Mouse (Mus musculus) heart, embryonic 16.5 days (tissue): Measurements from ENCODE around the gene Gucy2g. TPM values are rescaled to one million over a fixed set of nuclear protein-coding genes. Genes with fewer than 3 reads are reported as not detected.

Experiments
- ATAC-seq: fragments of 200-750 bp; cut with Nextera tagmentation; replicated peaks from 2 replicates; pipeline ENCODE4 v1.8.0; 2017; ENCODE audit warnings: moderate number of reproducible peaks; ENCODE audit not compliant: insufficient read depth, low FRiP score; ENCODE audit errors: extremely low read depth
- H3K27ac ChIP-seq: fragments of 300-500 bp; sonication (generic); 2 replicates; pipeline ENCODE4 v1.5.1; 2014; ENCODE audit warnings: mild to moderate bottlenecking, low read length, control low read depth, moderate library complexity
- H3K27me3 ChIP-seq: fragments of 300-500 bp; sonication (generic); 2 replicates; pipeline ENCODE4 v1.6.1; 2014; ENCODE audit warnings: low read length, mixed read lengths; ENCODE audit not compliant: control insufficient read depth, insufficient read depth
- H3K36me3 ChIP-seq: fragments of 300-500 bp; sonication (generic); 2 replicates; pipeline ENCODE4 v1.6.1; 2014; ENCODE audit not compliant: control insufficient read depth, insufficient read depth
- H3K4me1 ChIP-seq: fragments of 300-500 bp; sonication (generic); 2 replicates; pipeline ENCODE4 v1.6.1; 2014; ENCODE audit warnings: low read length, mixed read lengths; ENCODE audit not compliant: control insufficient read depth, insufficient read depth
- H3K4me2 ChIP-seq: fragments of 300-500 bp; sonication (generic); 2 replicates; pipeline ENCODE4 v1.6.1; 2014; ENCODE audit warnings: low read depth, mild to moderate bottlenecking, control low read depth, low read length
- H3K4me3 ChIP-seq: fragments of 300-500 bp; sonication (generic); 2 replicates; pipeline ENCODE4 v1.5.1; 2014; ENCODE audit warnings: mild to moderate bottlenecking, control low read depth, low read length
- H3K9ac ChIP-seq: fragments of 300-500 bp; sonication (generic); 2 replicates; pipeline ENCODE4 v1.6.1; 2014; ENCODE audit warnings: low read length, control low read depth
- H3K9me3 ChIP-seq: fragments of 300-500 bp; sonication (generic); replicated peaks from 2 replicates; pipeline ENCODE4 v1.6.1; 2016; ENCODE audit warnings: low read length; ENCODE audit not compliant: control insufficient read depth
- WGBS: fragments of 180-500 bp; shearing (Covaris S2); extraction: QIAGEN DNeasy Blood & Tissue Kit; methylation state at CpG from one replicate; pipeline ENCODE4 v1.1.7; 2014; 5-methylcytosine and 5-hydroxymethylcytosine counted together
- polyA plus RNA-seq: library from polyadenylated mRNA; unstranded; fragments of >200 nt; fragmentation: Nextera tagmentation; extraction: Ambion mirVana; gene quantifications from 2 replicates; pipeline ENCODE4 v1.2.1, GENCODE M21; 2015

Gucy2g gene
- polyA plus RNA-seq, 1 experiment from 2014 or later = not detected

DNA sequence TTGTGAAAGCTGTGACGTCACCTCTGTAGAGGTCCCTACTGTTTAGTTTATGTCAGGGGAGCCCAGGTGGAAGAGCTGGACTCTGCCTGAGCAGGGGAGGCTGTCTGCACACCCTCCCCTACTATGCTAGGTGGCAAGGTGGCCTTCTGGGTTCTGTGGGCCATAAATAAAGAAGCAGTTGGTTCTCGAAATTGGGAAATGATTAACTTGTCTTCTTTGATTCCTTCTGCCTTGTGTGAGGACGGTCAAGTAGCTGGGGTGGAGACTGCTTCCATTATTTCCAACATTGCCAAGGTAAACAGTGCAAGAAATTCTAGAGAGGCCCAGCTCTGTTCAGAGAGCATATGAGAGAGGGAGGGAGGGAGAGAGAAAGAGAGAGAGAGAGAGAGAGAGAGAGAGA is 27.1 kb upstream of the Gucy2g start:
- no peak overlapping the region for H3K9ac ChIP-seq
- H3K4me2 ChIP-seq = no peak overlapping the region
- peaks cover 6% of the 10 kb centered on the region for H3K4me1 ChIP-seq
- peaks cover 13% of the 10 kb centered on the region; the same call in 1 of the 2 replicates for H3K36me3 ChIP-seq
- H3K9me3 ChIP-seq = no peaks in the 10 kb centered on the region
- no peaks in the 10 kb centered on the region for H3K27me3 ChIP-seq
- 63% methylated on average over 3 of the region's 3 CpGs for WGBS
- no peak for ATAC-seq
- no peak overlapping the region for H3K27ac ChIP-seq
- H3K4me3 ChIP-seq = no peak overlapping the region

DNA sequence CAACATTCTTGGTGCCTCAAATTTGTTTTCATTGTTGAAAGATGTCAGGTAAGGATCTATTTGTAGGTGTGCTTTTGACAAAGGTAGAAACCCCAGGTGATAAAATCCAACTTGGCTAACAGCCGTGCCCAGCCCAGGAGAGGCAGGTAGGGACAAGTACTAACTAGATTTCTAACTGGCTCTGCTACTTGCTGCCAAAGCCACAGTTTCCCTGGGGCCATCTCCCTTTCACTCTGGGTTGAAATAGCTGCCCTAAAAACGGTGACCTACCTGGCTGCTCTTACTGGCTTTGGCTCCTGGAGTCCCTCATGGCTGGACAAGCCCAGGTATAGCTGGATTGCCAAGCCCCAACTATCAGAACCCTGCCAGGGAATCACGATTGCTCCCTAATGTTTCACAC is 25.8 kb upstream of the Gucy2g start:
- peaks cover 6% of the 10 kb centered on the region for H3K4me1 ChIP-seq
- H3K4me3 ChIP-seq = no peak overlapping the region
- H3K27me3 ChIP-seq = no peaks in the 10 kb centered on the region
- peaks cover 10% of the 10 kb centered on the region; the same call in 1 of the 2 replicates for H3K36me3 ChIP-seq
- no peak overlapping the region for H3K9ac ChIP-seq
- no peak overlapping the region for H3K4me2 ChIP-seq
- H3K27ac ChIP-seq = no peak overlapping the region
- WGBS = 82% methylated on average over 3 of the region's 3 CpGs
- no peak for ATAC-seq
- no peaks in the 10 kb centered on the region for H3K9me3 ChIP-seq

DNA sequence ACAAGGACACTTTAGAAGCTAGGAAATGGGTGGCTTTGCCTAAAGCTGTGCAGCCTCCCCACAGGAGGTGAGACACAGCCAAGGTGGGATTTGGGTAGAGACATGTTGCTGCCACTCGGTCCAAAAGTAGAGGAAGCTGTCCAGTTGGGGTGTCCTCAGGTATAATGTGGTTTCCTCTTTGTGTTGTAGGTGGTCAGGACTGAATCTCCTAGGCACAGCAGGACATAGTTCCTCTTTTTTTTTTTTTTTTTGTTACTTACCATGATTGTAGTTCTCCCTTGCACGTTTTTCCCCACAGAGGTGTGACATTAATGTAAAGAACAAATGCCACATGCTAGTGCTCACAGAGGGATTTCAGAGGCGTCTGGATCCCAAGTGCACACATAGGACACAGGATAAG is 24.2 kb upstream of the Gucy2g start:
- Histone ChIP-seq H3K9ac (no peak overlapping the region), H3K27ac (no peak overlapping the region), H3K4me3 (no peak overlapping the region), H3K36me3 (peaks cover 5% of the 10 kb centered on the region; the same call in 1 of the 2 replicates), H3K27me3 (no peaks in the 10 kb centered on the region), H3K9me3 (no peaks in the 10 kb centered on the region), H3K4me2 (no peak overlapping the region), H3K4me1 (0 out of 2 replicates have a peak, but pooled peaks cover 2% of the 10 kb centered on the region)
- ATAC-seq = no peak
- 65% methylated on average over 3 of the region's 3 CpGs for WGBS

DNA sequence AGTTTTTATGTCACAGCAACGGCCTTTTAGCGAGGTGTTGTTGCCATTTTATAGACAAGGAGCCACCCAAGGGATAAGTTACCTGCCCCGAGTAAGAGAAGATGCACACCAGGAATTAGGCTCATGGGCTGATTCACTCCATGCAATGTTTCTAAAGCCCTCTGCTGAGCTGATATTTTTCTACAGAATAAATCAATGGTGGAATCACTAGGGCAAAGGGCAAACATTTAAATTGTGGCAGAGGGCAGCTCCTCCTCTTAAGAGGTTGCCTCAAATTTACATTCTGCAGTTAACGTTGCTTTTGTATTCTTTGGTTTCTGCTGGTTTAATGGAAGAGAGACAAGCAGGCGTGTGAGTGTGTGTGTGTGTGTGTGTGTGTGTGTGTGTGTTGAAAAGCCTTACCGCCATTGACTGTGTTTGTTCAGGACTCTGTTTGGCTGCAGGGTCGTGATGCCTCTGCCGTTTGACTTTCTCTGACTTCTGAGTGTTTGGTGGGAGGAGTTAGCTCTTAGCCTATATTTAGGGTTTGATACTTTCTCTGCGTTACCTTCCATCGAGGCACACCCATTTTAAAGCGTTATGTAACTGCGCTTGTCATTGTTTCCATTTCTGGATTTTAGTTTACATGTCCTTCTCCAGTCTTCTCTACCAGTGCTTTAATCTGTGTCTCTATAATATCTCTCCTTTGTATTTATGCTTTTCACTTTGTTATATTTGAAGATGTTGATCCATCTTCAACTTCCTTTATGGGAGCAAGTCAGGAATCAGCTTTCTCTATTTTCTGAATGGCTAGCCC is 19.6 kb upstream of the Gucy2g start:
- WGBS = 56% methylated on average over 12 of the region's 12 CpGs
- Histone ChIP-seq H3K9me3 (no peaks in the 10 kb centered on the region), H3K27ac (no peak overlapping the region), H3K36me3 (no peaks in the 10 kb centered on the region), H3K4me1 (no peaks in the 10 kb centered on the region), H3K4me2 (no peak overlapping the region), H3K27me3 (no peaks in the 10 kb centered on the region), H3K4me3 (no peak overlapping the region), H3K9ac (no peak overlapping the region)
- no peak for ATAC-seq

DNA sequence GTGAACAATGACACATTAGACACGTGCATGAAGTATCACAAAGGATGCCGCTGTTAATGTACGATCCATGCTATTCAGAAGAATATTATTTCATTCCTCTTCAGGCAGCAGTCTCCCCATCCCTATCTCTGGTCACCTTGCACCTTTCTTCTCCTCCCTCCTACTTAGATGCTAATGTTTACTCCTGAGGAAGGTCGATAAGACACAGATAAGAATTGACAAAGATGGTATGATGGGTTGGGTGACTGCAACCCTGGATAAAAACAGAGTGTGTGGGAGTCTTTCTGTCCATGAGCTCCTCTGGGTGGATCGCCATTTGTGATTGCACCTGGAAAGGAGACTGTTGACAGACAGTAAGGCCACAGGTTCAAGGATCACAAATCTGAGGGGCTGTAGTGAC is 17.5 kb upstream of the Gucy2g start:
- H3K27ac ChIP-seq = no peak overlapping the region
- H3K4me1 ChIP-seq = peaks cover 10% of the 10 kb centered on the region
- no peaks in the 10 kb centered on the region for H3K27me3 ChIP-seq
- no peak for ATAC-seq
- no peaks in the 10 kb centered on the region for H3K36me3 ChIP-seq
- no peak overlapping the region for H3K4me3 ChIP-seq
- no peaks in the 10 kb centered on the region for H3K9me3 ChIP-seq
- no peak overlapping the region for H3K4me2 ChIP-seq
- 76% methylated on average over 5 of the region's 5 CpGs for WGBS
- H3K9ac ChIP-seq = no peak overlapping the region

GRCm38 (mm10) chr19:55257656-55258375 is 16.8 kb upstream of the Gucy2g start:
- Histone ChIP-seq H3K36me3 (no peaks in the 10 kb centered on the region), H3K9me3 (no peaks in the 10 kb centered on the region), H3K4me2 (no peak overlapping the region), H3K9ac (no peak overlapping the region), H3K4me3 (no peak overlapping the region), H3K4me1 (peaks cover 10% of the 10 kb centered on the region), H3K27ac (no peak overlapping the region), H3K27me3 (no peaks in the 10 kb centered on the region)
- ATAC-seq = no peak
- WGBS = 55% methylated on average over 5 of the region's 5 CpGs

- Histone ChIP-seq H3K36me3 (no peaks in the 10 kb centered on the region), H3K27ac (no peak overlapping the region), H3K27me3 (no peaks in the 10 kb centered on the region), H3K4me2 (no peak overlapping the region), H3K9me3 (no peaks in the 10 kb centered on the region), H3K4me1 (peaks cover 10% of the 10 kb centered on the region), H3K4me3 (no peak overlapping the region), H3K9ac (no peak overlapping the region)
- 80% methylated on average over 9 of the region's 9 CpGs for WGBS
- no peak for ATAC-seq
Measured at GRCm38 (mm10) chr19:55256156-55256555, 15.1 kb upstream of the Gucy2g start.

- H3K4me2 ChIP-seq = peak overlapping the region; percentile 94
- peak overlapping the region; percentile 92 for H3K27ac ChIP-seq
- H3K4me1 ChIP-seq = peaks cover 10% of the 10 kb centered on the region
- ATAC-seq = peak; percentile 28; the same call in 1 of the 2 replicates
- no peaks in the 10 kb centered on the region for H3K9me3 ChIP-seq
- no peaks in the 10 kb centered on the region for H3K36me3 ChIP-seq
- WGBS = 11% methylated on average over 5 of the region's 5 CpGs
- peak overlapping the region; percentile 93 for H3K4me3 ChIP-seq
- H3K27me3 ChIP-seq = no peaks in the 10 kb centered on the region
- peak overlapping the region; percentile 89 for H3K9ac ChIP-seq
Measured at GRCm38 (mm10) chr19:55254513-55255016, 13.5 kb upstream of the Gucy2g start.
